Mouse (Mus musculus) left cerebral cortex, adult 11 months (tissue): ENCODE measurements around the gene Mtmr12.

Source experiments
- DNase-seq: peaks from one replicate; pipeline ENCODE4 v3.0.0; 2022; ENCODE audit warnings: low spot score

Mtmr12 gene

GRCm38 (mm10) chr15:12321788-12322621, 117.2 kb downstream of the Mtmr12 start, which contains the start of gene 1810049J17Rik:
TSS of gene 1810049J17Rik (minus strand) at chr15:12321899.
- DNase-seq: no peak

- no peak for DNase-seq
These were observed 118.0 kb downstream of the Mtmr12 start for GRCm38 (mm10) chr15:12322676-12323402.
